Comparison of ENCODE assay signal across 14 mouse cellular contexts in the genomic region with DNA sequence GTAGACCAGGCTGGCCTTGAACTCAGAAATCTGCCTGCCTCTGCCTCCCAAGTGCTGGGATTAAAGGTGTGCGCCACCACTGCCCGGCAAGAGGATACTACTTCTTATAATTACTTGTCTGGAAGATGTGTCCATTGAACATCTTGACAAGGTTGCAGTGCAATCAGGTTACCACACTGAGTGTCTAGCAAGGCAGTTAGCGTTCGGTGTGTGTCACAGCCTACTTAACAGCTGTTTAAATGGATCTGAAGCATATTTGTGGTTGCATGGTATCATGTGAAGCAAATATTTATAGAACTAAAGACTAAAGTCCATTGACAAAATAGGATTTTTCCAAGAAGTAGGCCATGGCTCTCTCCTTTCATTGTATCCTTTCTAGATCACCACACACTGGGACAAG.
"Had no signal": no experiment of that assay in that cellular context is flagged by ENCODE, and none has a peak within 500 bp of the region (broad histone marks: within the 10 kb centered on the region; RNA-seq: fewer than 3 reads in every experiment).

No protein-coding gene starts in this region.

- H3K4me2 ChIP-seq: liver, embryonic 15.5 days; lung, embryonic 14.5 days; midbrain, embryonic 12.5 days; neural tube, embryonic 12.5 days had no signal

- H3K9ac ChIP-seq: liver, embryonic 15.5 days; lung, embryonic 14.5 days; midbrain, embryonic 12.5 days; neural tube, embryonic 12.5 days had no signal

- DNase-seq: lung, adult 18-20 months; lung, embryonic 14.5 days; lung, postnatal 10 days; lung, postnatal 4 days; midbrain, embryonic 14.5 days; right cerebral cortex, postnatal 14 days; thymus, adult 2 months; thymus, postnatal 25 days; thymus, postnatal 4 days had no signal

- H3K27ac ChIP-seq: liver, embryonic 15.5 days; midbrain, embryonic 10.5 days; midbrain, embryonic 12.5 days; neural tube, embryonic 12.5 days had no signal

- H3K9me3 ChIP-seq: liver, embryonic 15.5 days; midbrain, embryonic 10.5 days; midbrain, embryonic 12.5 days; neural tube, embryonic 12.5 days had no signal

- H3K27me3 ChIP-seq: liver, embryonic 15.5 days; midbrain, embryonic 12.5 days; neural tube, embryonic 12.5 days had no signal

- H3K36me3 ChIP-seq: liver, embryonic 15.5 days; midbrain, embryonic 10.5 days; midbrain, embryonic 12.5 days; neural tube, embryonic 12.5 days had no signal

- H3K4me3 ChIP-seq: liver, embryonic 15.5 days; midbrain, embryonic 10.5 days; midbrain, embryonic 12.5 days; neural tube, embryonic 12.5 days had no signal

- ATAC-seq: midbrain, embryonic 16.5 days had no signal
